Mouse (Mus musculus) ES-Bruce4 (cell line): Measurements from ENCODE around the gene Fam171a2.

ENCODE experiments used
- CTCF ChIP-seq: IDR thresholded peaks from one replicate; pipeline ENCODE4 v1.8.1; 2011; ENCODE audit warnings: low read depth, low read length
- EP300 ChIP-seq: IDR thresholded peaks from 2 replicates; pipeline ENCODE4 v1.6.1; 2011; ENCODE audit warnings: low read depth, low read length; ENCODE audit not compliant: insufficient read depth
- POLR2A ChIP-seq: IDR thresholded peaks from one replicate; pipeline ENCODE4 v1.8.1; 2011; ENCODE audit warnings: low read length; ENCODE audit not compliant: insufficient read depth

DNA sequence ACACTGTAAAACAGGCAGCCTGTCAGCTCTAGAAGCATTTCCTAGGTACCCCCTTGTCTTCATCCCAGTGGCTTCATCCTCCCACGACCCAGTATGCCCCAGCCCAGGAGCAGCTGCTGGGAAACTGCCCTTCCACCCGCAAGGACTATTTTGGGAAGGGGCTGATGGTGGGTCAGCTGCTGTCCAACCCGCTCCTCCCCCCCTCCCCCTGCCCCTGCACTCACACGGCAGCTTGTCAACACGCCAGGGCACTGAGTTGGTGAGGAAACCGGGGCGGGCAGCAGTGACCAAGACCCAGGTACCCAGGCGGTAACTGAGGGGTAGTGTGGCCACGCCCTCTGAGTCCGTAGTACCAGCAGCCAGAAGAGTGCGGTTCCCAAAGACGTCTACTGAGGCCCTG is 3.7 kb downstream of the Fam171a2 start:
- TF ChIP-seq CTCF (no peak), EP300 (no peak), POLR2A (no peak)
